7 mouse cellular contexts compared by ENCODE assay signal in genomic region chr4:135872589-135873391, GRCm38 (mm10). TPM values are rescaled to one million over a fixed set of nuclear protein-coding genes. Genes with fewer than 3 reads are reported as not detected.
DNase-seq lines count a peak whose midpoint lies in the region; ATAC-seq lines count a peak whose summit lies in the region.

No protein-coding gene starts in this region.

- ATAC-seq in forebrain, embryonic 11.5 days (replicated peaks; ENCODE audit: low FRiP score) = no peak
- no peak for ATAC-seq in limb, embryonic 12.5 days (ENCODE audit: insufficient number of reproducible peaks, insufficient read depth, low FRiP score, low TSS enrichment, low read depth)
- ATAC-seq in stomach, embryonic 14.5 days (ENCODE audit: insufficient number of reproducible peaks, insufficient read depth, low FRiP score, low read depth) = no peak

- DNase-seq in urinary bladder, postnatal 14 days (ENCODE audit: low spot score) = peak; percentile 22
- DNase-seq in urinary bladder, postnatal 4 days (ENCODE audit: low spot score in 2 of 2) = no peak
- peak; percentile 52 for DNase-seq in forebrain, embryonic 11.5 days (ENCODE audit: low spot score)
- no peak for DNase-seq in adrenal gland, postnatal 10 days
- no peak for DNase-seq in left cerebral cortex, adult 11 months (ENCODE audit: low spot score)

- peak overlapping the region; percentile 95 for H3K9ac ChIP-seq in forebrain, embryonic 11.5 days (ENCODE audit: low read length)
- H3K9ac ChIP-seq in limb, embryonic 12.5 days (replicated peaks) = peak overlapping the region; percentile 97
- peak overlapping the region; percentile 90 for H3K9ac ChIP-seq in stomach, embryonic 14.5 days (replicated peaks; ENCODE audit: low read depth, low read length)

- peak overlapping the region; percentile 67 for H3K4me3 ChIP-seq in forebrain, embryonic 11.5 days (ENCODE audit: low read depth, low read length)
- H3K4me3 ChIP-seq in limb, embryonic 12.5 days (replicated peaks) = peak overlapping the region; percentile 75
- peak overlapping the region; percentile 68 for H3K4me3 ChIP-seq in stomach, embryonic 14.5 days (ENCODE audit: low read depth, low read length)

- peak overlapping the region; percentile 68 for H3K4me2 ChIP-seq in forebrain, embryonic 11.5 days (ENCODE audit: low read depth, low read length, severe bottlenecking)
- peak overlapping the region; percentile 85 for H3K4me2 ChIP-seq in limb, embryonic 12.5 days
- peak overlapping the region; percentile 65 for H3K4me2 ChIP-seq in stomach, embryonic 14.5 days (replicated peaks; ENCODE audit: low read depth, low read length)

- peak overlapping the region; percentile 99 for H3K27ac ChIP-seq in forebrain, embryonic 11.5 days (ENCODE audit: low read depth, low read length)
- peak overlapping the region; percentile 100 for H3K27ac ChIP-seq in limb, embryonic 12.5 days
- H3K27ac ChIP-seq in stomach, embryonic 14.5 days (ENCODE audit: low read length) = peak overlapping the region; percentile 100

- no peaks in the 10 kb centered on the region for H3K27me3 ChIP-seq in forebrain, embryonic 11.5 days (ENCODE audit: control insufficient read depth, insufficient read depth, low read length)
- no peaks in the 10 kb centered on the region for H3K27me3 ChIP-seq in limb, embryonic 12.5 days
- H3K27me3 ChIP-seq in stomach, embryonic 14.5 days (ENCODE audit: control insufficient read depth, insufficient read depth, low read length) = no peaks in the 10 kb centered on the region

- no peaks in the 10 kb centered on the region for H3K9me3 ChIP-seq in forebrain, embryonic 11.5 days (ENCODE audit: control insufficient read depth, low read length)
- H3K9me3 ChIP-seq in limb, embryonic 12.5 days = no peaks in the 10 kb centered on the region
- no peaks in the 10 kb centered on the region for H3K9me3 ChIP-seq in stomach, embryonic 14.5 days (ENCODE audit: control insufficient read depth, low read depth, low read length)

- 12% methylated on average over 17 of the region's 17 CpGs for WGBS in forebrain, embryonic 11.5 days
- WGBS in limb, embryonic 12.5 days = 12% methylated on average over 17 of the region's 17 CpGs
- WGBS in stomach, embryonic 14.5 days = 7% methylated on average over 17 of the region's 17 CpGs

- H3K4me1 ChIP-seq in forebrain, embryonic 11.5 days (replicated peaks; ENCODE audit: control insufficient read depth, insufficient read depth, low read length) = peaks cover 31% of the 10 kb centered on the region
- H3K4me1 ChIP-seq in limb, embryonic 12.5 days (replicated peaks) = peaks cover 45% of the 10 kb centered on the region
- peaks cover 41% of the 10 kb centered on the region for H3K4me1 ChIP-seq in stomach, embryonic 14.5 days (ENCODE audit: control insufficient read depth, insufficient read depth, low read length)

- no peaks in the 10 kb centered on the region; the same call in 1 of the 2 replicates for H3K36me3 ChIP-seq in forebrain, embryonic 11.5 days (ENCODE audit: control insufficient read depth, insufficient read depth, low read length)
- H3K36me3 ChIP-seq in limb, embryonic 12.5 days = peaks cover 27% of the 10 kb centered on the region
- H3K36me3 ChIP-seq in stomach, embryonic 14.5 days (ENCODE audit: control insufficient read depth, insufficient read depth, low read length) = peaks cover 16% of the 10 kb centered on the region

RNA-seq across cellular contexts. Expression of gene Pnrc2, which starts 0.9 kb away (rescaled TPM):
- 220 and 234 TPM in 2 replicates for polyA plus RNA-seq in forebrain, embryonic 11.5 days (2014; fragmentation: Nextera tagmentation; extraction: Ambion mirVana)
- polyA plus RNA-seq in limb, embryonic 12.5 days (2016; fragmentation: Nextera tagmentation; extraction: Ambion mirVana) = 209 and 220 TPM in 2 replicates
- 172 and 189 TPM in 2 replicates for polyA plus RNA-seq in stomach, embryonic 14.5 days (2014; fragmentation: Nextera tagmentation; extraction: Ambion mirVana)
- total RNA-seq in adrenal gland, postnatal 10 days (2021) = 100 to 1,000 TPM in 1 of 2 experiments, 10 to 100 TPM in 1; 98.7 to 149 TPM

RNA-seq across cellular contexts. Expression of gene Srsf10, which starts 17.2 kb away (rescaled TPM):
- polyA plus RNA-seq in forebrain, embryonic 11.5 days (2014; fragmentation: Nextera tagmentation; extraction: Ambion mirVana) = 392 and 452 TPM in 2 replicates
- polyA plus RNA-seq in limb, embryonic 12.5 days (2016; fragmentation: Nextera tagmentation; extraction: Ambion mirVana) = 392 and 402 TPM in 2 replicates
- polyA plus RNA-seq in stomach, embryonic 14.5 days (2014; fragmentation: Nextera tagmentation; extraction: Ambion mirVana) = 297 and 298 TPM in 2 replicates
- 100 to 1,000 TPM in 1 of 2 experiments, 10 to 100 TPM in 1; 94.0 to 117 TPM for total RNA-seq in adrenal gland, postnatal 10 days (2021)

RNA-seq across cellular contexts. Expression of gene Cnr2, which starts 22.4 kb away (rescaled TPM):
- 0.13 and 0.17 TPM in 2 replicates for polyA plus RNA-seq in forebrain, embryonic 11.5 days (2014; fragmentation: Nextera tagmentation; extraction: Ambion mirVana)
- 0.22 and 0.45 TPM in 2 replicates for polyA plus RNA-seq in limb, embryonic 12.5 days (2016; fragmentation: Nextera tagmentation; extraction: Ambion mirVana)
- 0.38 and 0.39 TPM in 2 replicates for polyA plus RNA-seq in stomach, embryonic 14.5 days (2014; fragmentation: Nextera tagmentation; extraction: Ambion mirVana)
- 1 to 10 TPM; 2.4 to 3.9 TPM for total RNA-seq in adrenal gland, postnatal 10 days (2021)

RNA-seq across cellular contexts. Expression of gene Fuca1, which starts 47.7 kb away (rescaled TPM):
- 42.3 and 49.2 TPM in 2 replicates for polyA plus RNA-seq in forebrain, embryonic 11.5 days (2014; fragmentation: Nextera tagmentation; extraction: Ambion mirVana)
- 47.0 and 51.0 TPM in 2 replicates for polyA plus RNA-seq in limb, embryonic 12.5 days (2016; fragmentation: Nextera tagmentation; extraction: Ambion mirVana)
- 87.7 and 93.3 TPM in 2 replicates for polyA plus RNA-seq in stomach, embryonic 14.5 days (2014; fragmentation: Nextera tagmentation; extraction: Ambion mirVana)
- total RNA-seq in adrenal gland, postnatal 10 days (2021) = 100 to 1,000 TPM in 1 of 2 experiments, 10 to 100 TPM in 1; 96.9 to 109 TPM

Comparison
In these comparisons a context has a peak if more than half of its experiments do, and no peak if none do; other contexts are left out.
1. DNase-seq: peak in urinary bladder, postnatal 14 days (single experiment) and forebrain, embryonic 11.5 days (single experiment); none in urinary bladder, postnatal 4 days (0 of 2), adrenal gland, postnatal 10 days (single experiment) and left cerebral cortex, adult 11 months (single experiment).
2. Peak in every context shown above with its lines, with median percentiles within 50 percentile points of each other: H3K27ac ChIP-seq, H3K4me2 ChIP-seq, H3K4me3 ChIP-seq and H3K9ac ChIP-seq.